Mouse (Mus musculus) neural tube, embryonic 11.5 days (tissue): ENCODE measurements at regions not wholly inside any gene's neighbourhood (a gene's known extent, or its start where the extent isn't known, plus 50 kb on each side); places are given as distances from the start of the nearest gene placed in this dataset.

Source experiments
- ATAC-seq: fragments of 200-750 bp; cut with Nextera tagmentation; 2 replicates; pipeline ENCODE4 v1.8.0; 2017; ENCODE audit warnings: moderate number of reproducible peaks, mild to moderate bottlenecking, moderate TSS enrichment, moderate library complexity; ENCODE audit not compliant: insufficient read depth, low FRiP score, low TSS enrichment
- DNase-seq: peaks from one replicate; pipeline ENCODE4 v3.0.0-alpha.2; 2015; ENCODE audit warnings: low spot score
- H3K27ac ChIP-seq: fragments of 300-500 bp; sonication (generic); 2 replicates; pipeline ENCODE4 v1.5.1; 2014; ENCODE audit warnings: low read depth, mild to moderate bottlenecking, low read length
- H3K27me3 ChIP-seq: fragments of 300-500 bp; sonication (generic); 2 replicates; pipeline ENCODE4 v1.6.1; 2014; ENCODE audit warnings: mild to moderate bottlenecking, low read length, mixed read lengths; ENCODE audit not compliant: control insufficient read depth, insufficient read depth
- H3K36me3 ChIP-seq: fragments of 300-500 bp; sonication (generic); 2 replicates; pipeline ENCODE4 v1.6.1; 2014; ENCODE audit warnings: mild to moderate bottlenecking, low read length, moderate library complexity, mixed read lengths; ENCODE audit not compliant: control insufficient read depth, insufficient read depth
- H3K4me1 ChIP-seq: fragments of 300-500 bp; sonication (generic); 2 replicates; pipeline ENCODE4 v1.6.1; 2014; ENCODE audit warnings: low read length, mixed read lengths; ENCODE audit not compliant: control insufficient read depth, insufficient read depth
- H3K4me2 ChIP-seq: fragments of 300-500 bp; sonication (generic); 2 replicates; pipeline ENCODE4 v1.6.1; 2014; ENCODE audit warnings: low read depth, mild to moderate bottlenecking, moderate library complexity
- H3K4me3 ChIP-seq: fragments of 300-500 bp; sonication (generic); 2 replicates; pipeline ENCODE4 v1.5.1; 2014; ENCODE audit warnings: low read depth, low read length
- H3K9ac ChIP-seq: fragments of 300-500 bp; sonication (generic); 2 replicates; pipeline ENCODE4 v1.6.1; 2014; ENCODE audit warnings: mild to moderate bottlenecking, low read length
- H3K9me3 ChIP-seq: fragments of 300-500 bp; sonication (generic); 2 replicates; pipeline ENCODE4 v1.6.1; 2016; ENCODE audit warnings: low read length; ENCODE audit not compliant: control insufficient read depth
- WGBS: fragments of 180-500 bp; shearing (Covaris S2); extraction: QIAGEN DNeasy Blood & Tissue Kit; methylation state at CpG from one replicate; pipeline ENCODE4 v1.1.7; 2014; 5-methylcytosine and 5-hydroxymethylcytosine counted together

DNA sequence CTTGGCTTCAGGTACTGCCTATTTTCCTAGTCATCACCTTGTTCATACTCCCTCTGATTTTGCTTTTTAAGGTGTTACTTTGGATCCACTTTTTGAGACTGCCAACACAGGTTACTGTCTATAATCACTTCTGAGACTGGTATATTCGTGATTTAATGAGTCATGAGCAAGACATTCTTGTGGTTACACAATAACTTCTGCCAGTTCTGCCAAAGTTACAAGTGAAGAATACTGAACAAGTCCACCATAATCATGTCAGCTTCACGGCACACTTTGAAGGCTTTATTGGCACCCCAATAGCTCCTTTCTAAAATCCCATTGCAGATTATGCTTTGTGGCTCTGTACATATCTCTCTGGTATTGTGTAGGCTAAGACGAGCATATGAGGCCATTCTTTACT lies 327.9 kb downstream of the Frk start:
- H3K9me3 ChIP-seq = no peaks in the 10 kb centered on the region
- no peak overlapping the region for H3K27ac ChIP-seq
- H3K4me1 ChIP-seq = no peaks in the 10 kb centered on the region
- no peaks in the 10 kb centered on the region for H3K27me3 ChIP-seq
- H3K4me3 ChIP-seq = no peak overlapping the region
- H3K9ac ChIP-seq = no peak overlapping the region
- no peak overlapping the region for H3K4me2 ChIP-seq
- H3K36me3 ChIP-seq = no peaks in the 10 kb centered on the region
- DNase-seq (no peak), ATAC-seq (no peak)
- WGBS = 81% methylated on average over 3 of the region's 3 CpGs

DNA sequence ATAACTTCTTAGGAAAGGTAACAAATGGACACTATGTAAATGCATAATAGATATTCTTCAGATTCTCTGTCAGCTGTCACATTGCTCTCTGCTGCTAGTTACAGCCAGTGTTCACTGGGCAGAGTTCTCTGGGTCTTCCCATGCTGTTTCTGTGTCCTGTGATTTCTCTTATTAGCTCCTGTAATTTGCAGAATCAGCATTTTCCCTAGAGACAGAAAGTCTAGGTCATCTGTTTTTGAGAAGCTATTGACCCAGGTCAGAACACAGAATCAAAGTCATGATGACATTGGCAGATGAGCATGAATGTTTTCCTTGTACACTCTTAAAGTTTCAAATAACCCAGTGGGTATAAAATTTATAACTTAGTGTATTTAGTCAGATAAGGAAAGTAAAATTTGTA lies 340.9 kb downstream of the Frk start:
- no peak overlapping the region for H3K9ac ChIP-seq
- H3K36me3 ChIP-seq = no peaks in the 10 kb centered on the region
- H3K4me1 ChIP-seq = no peaks in the 10 kb centered on the region
- no peaks in the 10 kb centered on the region for H3K9me3 ChIP-seq
- no peak for ATAC-seq
- H3K4me3 ChIP-seq = no peak overlapping the region
- H3K4me2 ChIP-seq = no peak overlapping the region
- no peak for DNase-seq
- no peak overlapping the region for H3K27ac ChIP-seq
- no peaks in the 10 kb centered on the region for H3K27me3 ChIP-seq

DNA sequence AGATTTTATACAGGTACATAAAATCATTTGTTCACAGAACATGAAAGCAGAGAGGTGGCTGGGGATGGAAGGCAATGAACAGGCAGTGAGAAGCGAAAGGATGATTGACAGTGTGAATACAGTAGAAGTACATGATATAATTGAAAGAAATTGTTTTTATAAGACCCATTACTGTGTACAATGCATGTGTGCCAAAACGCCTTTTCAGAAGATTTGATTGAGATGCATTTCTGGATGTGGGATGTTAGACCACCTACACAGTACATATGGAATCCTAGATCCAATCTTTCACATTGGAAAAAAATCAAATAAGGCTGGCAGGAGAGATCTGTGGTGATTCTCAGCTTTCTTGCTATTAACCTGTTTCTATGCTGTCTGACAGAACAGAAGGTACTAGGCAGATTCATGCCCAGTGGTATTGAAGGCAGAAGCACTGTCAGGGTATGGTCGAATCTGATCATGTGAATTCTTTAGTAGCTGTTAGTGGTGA lies 358.9 kb downstream of the Frk start:
- no peaks in the 10 kb centered on the region for H3K27me3 ChIP-seq
- no peaks in the 10 kb centered on the region for H3K4me1 ChIP-seq
- WGBS = 88% methylated on average over 3 of the region's 3 CpGs
- no peak for ATAC-seq
- H3K9ac ChIP-seq = no peak overlapping the region
- H3K4me3 ChIP-seq = no peak overlapping the region
- no peak overlapping the region for H3K27ac ChIP-seq
- H3K4me2 ChIP-seq = no peak overlapping the region
- H3K9me3 ChIP-seq = no peaks in the 10 kb centered on the region
- DNase-seq = no peak
- H3K36me3 ChIP-seq = no peaks in the 10 kb centered on the region

DNA sequence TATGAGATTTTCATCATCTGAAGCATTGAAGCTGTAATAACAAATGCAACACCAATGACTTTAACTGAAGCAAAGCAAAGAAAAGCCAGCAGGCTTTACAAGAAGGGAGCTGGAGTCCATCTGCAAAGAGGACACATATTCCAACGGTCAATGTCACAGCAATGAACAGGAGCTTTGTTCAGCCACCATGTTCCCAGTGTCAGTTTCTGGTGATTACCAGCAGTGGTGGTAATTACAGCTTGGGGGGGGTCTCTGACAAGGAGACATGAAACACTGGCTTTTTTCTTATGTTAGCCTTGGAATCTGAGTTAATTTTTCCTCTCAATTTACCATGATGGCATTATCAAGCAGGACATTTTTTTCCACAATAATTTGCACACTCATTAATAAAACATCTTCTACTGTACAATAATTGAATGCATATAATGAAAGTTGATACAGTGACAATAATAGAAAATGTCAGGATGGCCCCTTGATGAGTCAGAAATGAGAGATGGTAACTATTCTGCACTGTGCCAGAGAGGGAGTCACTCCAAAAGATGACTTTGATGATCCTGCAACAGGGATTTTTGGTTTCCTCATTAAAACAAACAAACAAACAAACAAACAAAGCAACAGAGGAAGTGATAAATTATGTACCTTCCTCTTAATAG lies 373.4 kb downstream of the Frk start:
- no peaks in the 10 kb centered on the region for H3K4me1 ChIP-seq
- no peak for ATAC-seq
- H3K9ac ChIP-seq = no peak overlapping the region
- no peaks in the 10 kb centered on the region for H3K36me3 ChIP-seq
- DNase-seq = no peak
- 69% methylated on average over 1 of the region's 1 CpGs for WGBS
- no peaks in the 10 kb centered on the region for H3K27me3 ChIP-seq
- no peak overlapping the region for H3K4me3 ChIP-seq
- H3K4me2 ChIP-seq = no peak overlapping the region
- no peak overlapping the region for H3K27ac ChIP-seq
- no peaks in the 10 kb centered on the region for H3K9me3 ChIP-seq

DNA sequence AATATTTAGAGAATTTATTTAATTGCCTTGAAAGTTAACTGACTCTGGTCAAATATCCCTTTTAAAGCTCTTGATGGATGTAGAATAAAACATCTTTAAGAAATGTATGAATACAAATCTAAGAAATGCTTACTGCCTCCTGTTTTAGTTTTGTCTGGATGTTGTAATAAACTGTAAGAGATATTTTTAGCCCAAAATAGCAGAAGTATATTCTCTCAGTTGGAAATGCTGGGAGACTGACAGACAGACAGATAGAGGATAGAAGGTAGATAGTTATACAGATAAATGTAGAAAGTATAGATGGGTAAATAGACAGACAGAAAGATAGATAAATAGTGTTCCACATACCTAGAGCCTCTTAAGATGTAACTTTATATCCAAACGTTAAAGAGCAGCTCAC lies 379.5 kb downstream of the Frk start:
- Histone ChIP-seq H3K4me1 (no peaks in the 10 kb centered on the region), H3K9me3 (no peaks in the 10 kb centered on the region), H3K27me3 (no peaks in the 10 kb centered on the region), H3K9ac (no peak overlapping the region), H3K27ac (no peak overlapping the region), H3K4me2 (no peak overlapping the region), H3K36me3 (no peaks in the 10 kb centered on the region), H3K4me3 (no peak overlapping the region)
- ATAC-seq (no peak), DNase-seq (no peak)
- 78% methylated on average over 1 of the region's 1 CpGs for WGBS

DNA sequence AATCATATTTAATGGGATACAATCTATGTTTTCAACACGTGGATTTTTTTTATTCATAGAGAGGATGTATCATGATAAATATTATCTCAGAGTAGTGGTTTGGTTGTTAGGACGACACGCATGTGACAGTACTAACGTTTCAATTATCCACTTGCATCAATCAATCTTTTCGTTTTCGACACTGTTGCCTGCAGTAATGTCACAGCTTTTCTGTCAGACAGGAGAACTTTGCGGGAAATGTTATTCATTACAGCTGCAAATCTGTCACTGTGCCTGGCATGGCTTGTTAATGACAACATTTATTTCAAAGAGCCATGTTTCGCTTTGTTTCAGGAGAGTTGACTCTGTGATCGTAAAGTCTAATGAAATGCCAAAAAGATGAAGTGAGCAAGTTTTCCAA lies 388.7 kb downstream of the Frk start:
- peak; percentile 20; the same call in 1 of the 2 replicates for ATAC-seq
- Histone ChIP-seq H3K9me3 (no peaks in the 10 kb centered on the region), H3K36me3 (no peaks in the 10 kb centered on the region), H3K27me3 (no peaks in the 10 kb centered on the region), H3K4me2 (no peak overlapping the region), H3K4me1 (no peaks in the 10 kb centered on the region), H3K9ac (no peak overlapping the region), H3K27ac (no peak overlapping the region), H3K4me3 (no peak overlapping the region)
- DNase-seq = no peak
- 63% methylated on average over 9 of the region's 9 CpGs for WGBS

DNA sequence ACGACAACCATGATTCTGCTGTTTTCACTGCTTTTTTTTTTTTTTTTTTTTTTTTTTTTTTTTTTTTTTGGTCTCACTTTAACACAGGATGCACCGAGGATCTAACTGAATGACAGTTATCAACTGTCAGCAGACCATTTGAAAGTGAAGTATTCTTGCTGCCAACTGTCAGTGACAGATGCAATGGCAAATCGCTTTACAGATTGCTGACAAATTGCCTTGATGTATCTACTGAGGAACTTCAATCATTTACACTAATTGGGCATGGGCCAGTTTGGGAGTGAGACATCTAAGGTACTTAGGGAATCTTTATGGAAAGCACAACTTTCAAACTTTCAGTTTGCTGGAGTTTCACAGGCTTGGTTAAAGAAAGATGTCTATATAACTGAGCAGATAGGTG lies 395.3 kb downstream of the Frk start:
- Histone ChIP-seq H3K36me3 (no peaks in the 10 kb centered on the region), H3K9ac (no peak overlapping the region), H3K4me3 (no peak overlapping the region), H3K27ac (no peak overlapping the region), H3K4me1 (no peaks in the 10 kb centered on the region), H3K9me3 (no peaks in the 10 kb centered on the region), H3K4me2 (no peak overlapping the region), H3K27me3 (no peaks in the 10 kb centered on the region)
- 87% methylated on average over 3 of the region's 3 CpGs for WGBS
- DNase-seq = no peak
- ATAC-seq = no peak

DNA sequence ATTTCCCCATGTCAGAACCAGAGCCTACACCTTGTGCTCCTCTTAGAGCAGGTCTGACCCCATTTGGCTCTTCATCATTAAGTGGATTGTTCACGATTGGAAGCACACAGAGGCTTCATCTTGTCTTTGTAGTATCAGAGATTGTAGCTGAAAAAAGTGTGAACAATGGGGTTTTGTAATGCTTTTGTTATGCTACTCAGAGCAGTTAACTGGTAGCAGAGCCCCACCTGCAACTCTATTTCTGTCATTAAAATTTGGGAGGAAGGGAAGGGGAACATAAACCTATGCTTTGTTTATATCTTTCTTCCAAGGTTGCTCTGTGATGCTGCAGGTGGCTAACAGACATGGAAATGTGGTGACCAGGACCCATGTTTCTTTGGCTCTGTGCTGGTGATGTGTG lies 404.4 kb downstream of the Frk start:
- Histone ChIP-seq H3K4me3 (no peak overlapping the region), H3K9ac (no peak overlapping the region), H3K4me1 (no peaks in the 10 kb centered on the region), H3K27ac (no peak overlapping the region), H3K9me3 (no peaks in the 10 kb centered on the region), H3K4me2 (no peak overlapping the region), H3K27me3 (no peaks in the 10 kb centered on the region), H3K36me3 (no peaks in the 10 kb centered on the region)
- WGBS = 38% methylated on average over 1 of the region's 1 CpGs
- DNase-seq (no peak), ATAC-seq (no peak)

DNA sequence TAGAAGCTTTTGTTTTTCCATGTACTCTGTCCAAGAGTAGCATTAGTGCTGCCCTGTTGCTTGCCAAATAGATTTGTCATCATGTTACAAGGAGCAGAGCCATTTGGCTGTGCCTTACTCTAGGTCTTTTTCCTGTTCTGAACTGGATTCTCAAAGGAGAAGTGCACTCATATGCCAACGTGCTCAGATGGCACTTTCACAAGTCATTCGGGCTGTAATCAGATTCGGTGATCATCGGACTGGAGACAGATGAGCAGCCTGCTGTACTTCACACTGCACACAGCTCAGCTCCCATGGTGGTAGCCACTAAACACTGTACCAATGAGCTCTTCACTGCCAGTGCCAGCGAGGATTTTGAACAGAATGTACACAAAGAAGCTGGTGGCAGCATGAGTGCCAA lies 421.1 kb downstream of the Frk start:
- no peak overlapping the region for H3K9ac ChIP-seq
- H3K4me1 ChIP-seq = no peaks in the 10 kb centered on the region
- no peaks in the 10 kb centered on the region for H3K36me3 ChIP-seq
- H3K4me3 ChIP-seq = no peak overlapping the region
- DNase-seq (no peak), ATAC-seq (no peak)
- WGBS = 89% methylated on average over 5 of the region's 5 CpGs
- no peak overlapping the region for H3K27ac ChIP-seq
- no peak overlapping the region for H3K4me2 ChIP-seq
- H3K9me3 ChIP-seq = no peaks in the 10 kb centered on the region
- H3K27me3 ChIP-seq = no peaks in the 10 kb centered on the region
